ENCODE assay signal across 16 mouse cellular contexts in genomic region chr4:95208827-95209226, GRCm38 (mm10).
DNase-seq lines count a peak whose midpoint lies in the region; ATAC-seq and TF ChIP-seq lines count a peak whose summit lies in the region.
"Had no signal": no experiment of that assay in that cellular context is flagged by ENCODE, and none has a peak within 500 bp of the region (broad histone marks: within the 10 kb centered on the region; RNA-seq: fewer than 3 reads in every experiment).

No protein-coding gene starts in this region.

- TF ChIP-seq CTCF in spleen, adult 2 months (IDR thresholded peaks at IDR 0.05; ENCODE audit: extremely low read depth, insufficient read depth, insufficient read length, insufficient replicate concordance) = no peak

- peak; percentile 63 for DNase-seq in heart, embryonic 10.5 days (ENCODE audit: low spot score)
- DNase-seq in spleen, adult 2 months (ENCODE audit: low read depth in 1 of 2, low spot score in 2 of 2) = no peak
- DNase-seq in spleen, adult 12 weeks (ENCODE audit: low spot score) = no peak
- no peak for DNase-seq in embryonic facial prominence, embryonic 10.5 days (ENCODE audit: low spot score)
- no peak for DNase-seq in cerebellum, postnatal 36 days
- DNase-seq in kidney, adult 11 months = no peak
- DNase-seq: cerebellum, adult 11-12 months; heart, adult 2 months; heart, postnatal 14 days; lung, adult 18-20 months; right cerebral cortex, postnatal 25 days; thymus, adult 18-20 months had no signal

- H3K27me3 ChIP-seq in heart, embryonic 10.5 days (ENCODE audit: insufficient read depth, poor library complexity, severe bottlenecking) = no peaks in the 10 kb centered on the region
- H3K27me3 ChIP-seq in heart, embryonic 11.5 days (ENCODE audit: control insufficient read depth, insufficient read depth, low read length) = no peaks in the 10 kb centered on the region
- no peaks in the 10 kb centered on the region for H3K27me3 ChIP-seq in spleen, adult 2 months (ENCODE audit: control insufficient read depth, insufficient read depth, low read length)
- no peaks in the 10 kb centered on the region for H3K27me3 ChIP-seq in embryonic facial prominence, embryonic 10.5 days (replicated peaks; ENCODE audit: low read depth, poor library complexity, severe bottlenecking)
- H3K27me3 ChIP-seq: embryonic facial prominence, embryonic 12.5 days had no signal

- H3K4me3 ChIP-seq in heart, embryonic 10.5 days = no peak overlapping the region
- no peak overlapping the region for H3K4me3 ChIP-seq in heart, embryonic 11.5 days (ENCODE audit: low read depth, low read length)
- no peak overlapping the region for H3K4me3 ChIP-seq in spleen, adult 2 months (ENCODE audit: extremely low read depth, insufficient read depth, insufficient read length)
- no peak overlapping the region for H3K4me3 ChIP-seq in embryonic facial prominence, embryonic 10.5 days
- H3K4me3 ChIP-seq: embryonic facial prominence, embryonic 12.5 days; heart, adult 2 months; myocyte had no signal

- TF ChIP-seq POLR2A in spleen, adult 2 months (IDR thresholded peaks at IDR 0.05; ENCODE audit: low read depth, low read length) = no peak

- H3K27ac ChIP-seq in heart, embryonic 10.5 days = no peak overlapping the region
- no peak overlapping the region for H3K27ac ChIP-seq in heart, embryonic 11.5 days (ENCODE audit: low read depth, low read length)
- peak overlapping the region; percentile 45; the same call in 1 of the 2 replicates for H3K27ac ChIP-seq in spleen, adult 2 months (ENCODE audit: insufficient read depth, low read length)
- peak overlapping the region; percentile 57; the same call in 1 of the 2 replicates for H3K27ac ChIP-seq in embryonic facial prominence, embryonic 10.5 days (replicated peaks)
- H3K27ac ChIP-seq: embryonic facial prominence, embryonic 12.5 days; heart, adult 2 months had no signal

- no peaks in the 10 kb centered on the region for H3K9me3 ChIP-seq in heart, embryonic 10.5 days
- no peaks in the 10 kb centered on the region for H3K9me3 ChIP-seq in heart, embryonic 11.5 days (replicated peaks; ENCODE audit: control insufficient read depth, low read length)
- 0 out of 2 replicates have a peak, but pooled peaks cover 4% of the 10 kb centered on the region for H3K9me3 ChIP-seq in embryonic facial prominence, embryonic 10.5 days
- H3K9me3 ChIP-seq: embryonic facial prominence, embryonic 12.5 days; G1E had no signal

- H3K4me1 ChIP-seq in heart, embryonic 10.5 days = peaks cover 39% of the 10 kb centered on the region
- no peaks in the 10 kb centered on the region; the same call in 1 of the 2 replicates for H3K4me1 ChIP-seq in heart, embryonic 11.5 days (ENCODE audit: control insufficient read depth, insufficient read depth, low read length)
- H3K4me1 ChIP-seq in spleen, adult 2 months (ENCODE audit: control insufficient read depth, insufficient read depth, insufficient read length) = peaks cover 28% of the 10 kb centered on the region
- H3K4me1 ChIP-seq in embryonic facial prominence, embryonic 10.5 days = peaks cover 15% of the 10 kb centered on the region

- no peak for ATAC-seq in heart, embryonic 11.5 days (replicated peaks; ENCODE audit: insufficient number of reproducible peaks, low FRiP score, low TSS enrichment)

- no peaks in the 10 kb centered on the region for H3K36me3 ChIP-seq in heart, embryonic 10.5 days
- H3K36me3 ChIP-seq in heart, embryonic 11.5 days (ENCODE audit: control insufficient read depth, insufficient read depth, low read length) = no peaks in the 10 kb centered on the region
- H3K36me3 ChIP-seq in spleen, adult 2 months (ENCODE audit: control insufficient read depth, insufficient read depth, low read length) = no peaks in the 10 kb centered on the region
- H3K36me3 ChIP-seq in embryonic facial prominence, embryonic 10.5 days (replicated peaks) = no peaks in the 10 kb centered on the region
- H3K36me3 ChIP-seq: embryonic facial prominence, embryonic 12.5 days; G1E had no signal

- WGBS in heart, embryonic 10.5 days = 47% methylated on average over 7 of the region's 7 CpGs
- 49% methylated on average over 7 of the region's 7 CpGs for WGBS in heart, embryonic 11.5 days (ENCODE audit: insufficient replicate concordance)
- WGBS in spleen, adult 2 months = 73% methylated on average over 7 of the region's 7 CpGs
- WGBS in embryonic facial prominence, embryonic 10.5 days = 81% methylated on average over 7 of the region's 7 CpGs

- no peak overlapping the region for H3K9ac ChIP-seq in heart, embryonic 11.5 days (ENCODE audit: low read depth, low read length)
- H3K9ac ChIP-seq: embryonic facial prominence, embryonic 12.5 days had no signal

- H3K4me2 ChIP-seq in heart, embryonic 11.5 days = no peak overlapping the region
- H3K4me2 ChIP-seq: embryonic facial prominence, embryonic 12.5 days had no signal

Comparison
In these comparisons a context has a peak if more than half of its experiments do, and no peak if none do; other contexts are left out.
1. H3K27ac ChIP-seq: peak in spleen, adult 2 months (single experiment) and embryonic facial prominence, embryonic 10.5 days (single experiment); none in heart, embryonic 10.5 days (single experiment) and heart, embryonic 11.5 days (single experiment).